Mouse (Mus musculus) layer of hippocampus, adult 9-11 months (tissue): Measurements from ENCODE around the gene Rab44.
"Not testable (repeated sequence)": the region's sequence is repeated elsewhere in the genome, so short reads cannot be mapped to it uniquely, and the experiment has no call there.

Experiments used
- DNase-seq: peaks from one replicate; pipeline ENCODE4 v3.0.0; 2022

The Rab44 gene

GRCm38 (mm10) chr17:29091348-29091944 is 22.5 kb upstream of the Rab44 start:
- DNase-seq: no peak

- no peak for DNase-seq
Observed at GRCm38 (mm10) chr17:29092497-29092896, 21.4 kb upstream of the Rab44 start.

- peak; percentile 62 for DNase-seq
Observed at GRCm38 (mm10) chr17:29093110-29093952, 20.6 kb upstream of the Rab44 start.

GRCm38 (mm10) chr17:29093961-29094309 is 20.0 kb upstream of the Rab44 start:
- DNase-seq: no peak

GRCm38 (mm10) chr17:29094310-29095181 is 19.4 kb upstream of the Rab44 start:
- no peak for DNase-seq

- DNase-seq: peak; percentile 96
Observed at GRCm38 (mm10) chr17:29095201-29095733, 18.7 kb upstream of the Rab44 start.

GRCm38 (mm10) chr17:29096245-29096644 is 17.7 kb upstream of the Rab44 start:
- DNase-seq: no peak

- no peak for DNase-seq
Observed at GRCm38 (mm10) chr17:29096851-29097561, 16.9 kb upstream of the Rab44 start.

GRCm38 (mm10) chr17:29098291-29098690 is 15.7 kb upstream of the Rab44 start:
- no peak for DNase-seq

GRCm38 (mm10) chr17:29099076-29099475 is 14.9 kb upstream of the Rab44 start:
- DNase-seq: no peak

- no peak for DNase-seq
Observed at GRCm38 (mm10) chr17:29100627-29101026, 13.3 kb upstream of the Rab44 start.

GRCm38 (mm10) chr17:29110356-29110755 is 3.6 kb upstream of the Rab44 start:
- DNase-seq: not testable (repeated sequence)

GRCm38 (mm10) chr17:29111332-29111731 is 2.6 kb upstream of the Rab44 start:
- DNase-seq: no peak

GRCm38 (mm10) chr17:29116023-29116422 is 2.1 kb downstream of the Rab44 start:
- DNase-seq: no peak

- no peak for DNase-seq
Observed at GRCm38 (mm10) chr17:29117006-29117648, 3.2 kb downstream of the Rab44 start.

GRCm38 (mm10) chr17:29118057-29118456 is 4.1 kb downstream of the Rab44 start:
- no peak for DNase-seq

GRCm38 (mm10) chr17:29120666-29121065 is 6.7 kb downstream of the Rab44 start:
- no peak for DNase-seq

GRCm38 (mm10) chr17:29122817-29123216 is 8.9 kb downstream of the Rab44 start:
- DNase-seq: no peak

GRCm38 (mm10) chr17:29123578-29124174 is 9.7 kb downstream of the Rab44 start:
- no peak for DNase-seq

GRCm38 (mm10) chr17:29126561-29126960 is 12.6 kb downstream of the Rab44 start:
- DNase-seq: no peak

- DNase-seq: no peak
Observed at GRCm38 (mm10) chr17:29129341-29129740, 15.4 kb downstream of the Rab44 start.

GRCm38 (mm10) chr17:29135066-29135465 is 21.1 kb downstream of the Rab44 start:
- DNase-seq: no peak
